ENCODE assay signal across 10 mouse cellular contexts in genomic region chr1:178942251-178942963, GRCm38 (mm10).
DNase-seq lines count a peak whose midpoint lies in the region; ATAC-seq and TF ChIP-seq lines count a peak whose summit lies in the region.
"Had no signal": no experiment of that assay in that cellular context is flagged by ENCODE, and none has a peak within 500 bp of the region (broad histone marks: within the 10 kb centered on the region; RNA-seq: fewer than 3 reads in every experiment).

No protein-coding gene starts in this region.

- 27% methylated on average over 7 of the region's 7 CpGs for WGBS in intestine, embryonic 14.5 days
- WGBS in intestine, embryonic 16.5 days = 38% methylated on average over 7 of the region's 7 CpGs
- WGBS in limb, embryonic 14.5 days = 35% methylated on average over 7 of the region's 7 CpGs

- H3K27me3 ChIP-seq in intestine, embryonic 14.5 days (replicated peaks; ENCODE audit: control insufficient read depth, insufficient read depth, low read length) = no peaks in the 10 kb centered on the region
- no peaks in the 10 kb centered on the region for H3K27me3 ChIP-seq in intestine, embryonic 16.5 days (replicated peaks; ENCODE audit: control insufficient read depth, insufficient read depth, low read length)
- H3K27me3 ChIP-seq in limb, embryonic 14.5 days (ENCODE audit: control insufficient read depth, insufficient read depth, low read length) = no peaks in the 10 kb centered on the region

- H3K4me2 ChIP-seq in intestine, embryonic 14.5 days (ENCODE audit: low read length) = no peak overlapping the region
- H3K4me2 ChIP-seq in intestine, embryonic 16.5 days (ENCODE audit: low read depth, low read length) = no peak overlapping the region
- H3K4me2 ChIP-seq in limb, embryonic 14.5 days (replicated peaks; ENCODE audit: low read depth, low read length, severe bottlenecking) = no peak overlapping the region

- 0 out of 2 replicates have a peak, but pooled peaks have one; percentile 53 for ATAC-seq in intestine, embryonic 14.5 days (replicated peaks; ENCODE audit: low FRiP score, low TSS enrichment, low read depth)
- ATAC-seq in intestine, embryonic 16.5 days = no peak; the same call in 1 of the 2 replicates
- ATAC-seq in limb, embryonic 14.5 days (ENCODE audit: low FRiP score, low read depth) = 0 out of 2 replicates have a peak, but pooled peaks have one; percentile 34
- ATAC-seq in CD4-positive, CD25-positive, alpha-beta regulatory T cell, adult 4 months = no peak

- H3K9me3 ChIP-seq in intestine, embryonic 14.5 days (ENCODE audit: control insufficient read depth, low read length) = no peaks in the 10 kb centered on the region
- no peaks in the 10 kb centered on the region for H3K9me3 ChIP-seq in intestine, embryonic 16.5 days (ENCODE audit: control insufficient read depth, low read length)
- H3K9me3 ChIP-seq in limb, embryonic 14.5 days (ENCODE audit: control insufficient read depth, low read length) = no peaks in the 10 kb centered on the region

- intact Hi-C loops in gastrocnemius, postnatal 36 days (cut with DNase I) = no loop called here

- H3K27ac ChIP-seq in intestine, embryonic 14.5 days (ENCODE audit: low read depth) = no peak overlapping the region
- no peak overlapping the region for H3K27ac ChIP-seq in intestine, embryonic 16.5 days (ENCODE audit: low read length)
- no peak overlapping the region for H3K27ac ChIP-seq in limb, embryonic 14.5 days (replicated peaks; ENCODE audit: low read depth, low read length)

- no peak for TF ChIP-seq POLR2A in limb, embryonic 14.5 days (IDR thresholded peaks at IDR 0.05; ENCODE audit: borderline replicate concordance, extremely low read depth, insufficient read depth, insufficient read length)

- H3K4me1 ChIP-seq in intestine, embryonic 14.5 days (replicated peaks; ENCODE audit: control insufficient read depth, insufficient read depth, low read length) = peaks cover 15% of the 10 kb centered on the region; the same call in 1 of the 2 replicates
- H3K4me1 ChIP-seq in intestine, embryonic 16.5 days (ENCODE audit: control insufficient read depth, insufficient read depth, low read length) = peaks cover 3% of the 10 kb centered on the region; the same call in 1 of the 2 replicates
- H3K4me1 ChIP-seq in limb, embryonic 14.5 days (ENCODE audit: control insufficient read depth, insufficient read depth, low read length) = peaks cover 9% of the 10 kb centered on the region

- no peak for DNase-seq in intestine, embryonic 14.5 days (ENCODE audit: low spot score)
- peak; percentile 72 for DNase-seq in Muller cell, postnatal 12 days (ENCODE audit: inconsistent ontology term)
- peak; percentile 29 for DNase-seq in brain, adult 2 months (ENCODE audit: low read depth, low spot score)
- no peak for DNase-seq in limb, embryonic 14.5 days (ENCODE audit: low spot score)
- DNase-seq in gastrocnemius, postnatal 36 days = no peak
- no peak for DNase-seq in cerebellum, postnatal 36 days
- DNase-seq: cerebellum, adult 2 months; embryo, embryonic 11 days had no signal

- H3K4me3 ChIP-seq in intestine, embryonic 14.5 days (ENCODE audit: low read depth, low read length) = no peak overlapping the region
- H3K4me3 ChIP-seq in intestine, embryonic 16.5 days (ENCODE audit: low read length) = no peak overlapping the region
- H3K4me3 ChIP-seq in limb, embryonic 14.5 days (replicated peaks; ENCODE audit: low read length) = no peak overlapping the region

- no peak overlapping the region for H3K9ac ChIP-seq in intestine, embryonic 14.5 days (ENCODE audit: low read length)
- no peak overlapping the region for H3K9ac ChIP-seq in intestine, embryonic 16.5 days (ENCODE audit: low read depth, low read length)
- no peak overlapping the region for H3K9ac ChIP-seq in limb, embryonic 14.5 days (ENCODE audit: low read depth, low read length, severe bottlenecking)

- no peaks in the 10 kb centered on the region for H3K36me3 ChIP-seq in intestine, embryonic 14.5 days (ENCODE audit: control insufficient read depth, insufficient read depth, low read length)
- no peaks in the 10 kb centered on the region for H3K36me3 ChIP-seq in intestine, embryonic 16.5 days (ENCODE audit: control insufficient read depth, insufficient read depth, low read length)
- no peaks in the 10 kb centered on the region for H3K36me3 ChIP-seq in limb, embryonic 14.5 days (ENCODE audit: control insufficient read depth, insufficient read depth, low read length)

Comparison
In these comparisons a context has a peak if more than half of its experiments do, and no peak if none do; other contexts are left out.
1. ATAC-seq: peak in intestine, embryonic 14.5 days (single experiment) and limb, embryonic 14.5 days (single experiment); none in intestine, embryonic 16.5 days (single experiment) and CD4-positive, CD25-positive, alpha-beta regulatory T cell, adult 4 months (single experiment).
2. DNase-seq: peak in Muller cell, postnatal 12 days (single experiment) and brain, adult 2 months (single experiment); none in intestine, embryonic 14.5 days (single experiment), limb, embryonic 14.5 days (single experiment), gastrocnemius, postnatal 36 days (0 of 2) and cerebellum, postnatal 36 days (0 of 2).